Comparison of ENCODE assay signal across 13 mouse cellular contexts in genomic region chr5:111229671-111230070, GRCm38 (mm10).
DNase-seq lines count a peak whose midpoint lies in the region; ATAC-seq and TF ChIP-seq lines count a peak whose summit lies in the region.
"Had no signal": no experiment of that assay in that cellular context is flagged by ENCODE, and none has a peak within 500 bp of the region (broad histone marks: within the 10 kb centered on the region; RNA-seq: fewer than 3 reads in every experiment).

No protein-coding gene starts in this region.

- TF ChIP-seq CTCF in kidney, postnatal 0 days (IDR thresholded peaks at IDR 0.05; ENCODE audit: low read depth) = no peak
- no peak for TF ChIP-seq CTCF in Patski (IDR thresholded peaks at IDR 0.05)

- H3K4me1 ChIP-seq in heart, embryonic 11.5 days (ENCODE audit: control insufficient read depth, insufficient read depth, low read length) = peaks cover 52% of the 10 kb centered on the region
- peaks cover 32% of the 10 kb centered on the region for H3K4me1 ChIP-seq in kidney, postnatal 0 days (replicated peaks; ENCODE audit: insufficient read depth, low read length)
- H3K4me1 ChIP-seq in limb, embryonic 13.5 days = peaks cover 68% of the 10 kb centered on the region

- ATAC-seq in heart, embryonic 11.5 days (replicated peaks; ENCODE audit: insufficient number of reproducible peaks, low FRiP score, low TSS enrichment) = no peak
- ATAC-seq in kidney, postnatal 0 days (replicated peaks; ENCODE audit: low FRiP score, low read depth) = no peak
- ATAC-seq in Patski = peak; percentile 19
- no peak for ATAC-seq in limb, embryonic 13.5 days (ENCODE audit: low FRiP score, low read depth)

- peaks cover 5% of the 10 kb centered on the region; the same call in 1 of the 2 replicates for H3K27me3 ChIP-seq in heart, embryonic 11.5 days (ENCODE audit: control insufficient read depth, insufficient read depth, low read length)
- H3K27me3 ChIP-seq in kidney, postnatal 0 days (ENCODE audit: insufficient read depth, low read length) = no peaks in the 10 kb centered on the region
- H3K27me3 ChIP-seq in Patski = no peaks in the 10 kb centered on the region
- no peaks in the 10 kb centered on the region for H3K27me3 ChIP-seq in limb, embryonic 13.5 days
- H3K27me3 ChIP-seq: embryonic facial prominence, embryonic 15.5 days had no signal

- 0 out of 2 replicates have a peak overlapping the region, but pooled peaks have one; percentile 34 for H3K9ac ChIP-seq in heart, embryonic 11.5 days (ENCODE audit: low read depth, low read length)
- H3K9ac ChIP-seq in kidney, postnatal 0 days (ENCODE audit: low read depth, low read length) = no peak overlapping the region
- H3K9ac ChIP-seq in limb, embryonic 13.5 days = 0 out of 2 replicates have a peak overlapping the region, but pooled peaks have one; percentile 31
- H3K9ac ChIP-seq: embryonic facial prominence, embryonic 15.5 days had no signal

- H3K4me3 ChIP-seq in heart, embryonic 11.5 days (ENCODE audit: low read depth, low read length) = no peak overlapping the region
- H3K4me3 ChIP-seq in kidney, postnatal 0 days (replicated peaks; ENCODE audit: low read depth, low read length) = no peak overlapping the region
- H3K4me3 ChIP-seq in limb, embryonic 13.5 days = no peak overlapping the region
- H3K4me3 ChIP-seq: embryonic facial prominence, embryonic 15.5 days; left cerebral cortex, adult 2 months had no signal

- POLR2A ChIA-PET in Patski (lab: Charles Lee) = interaction anchor here (1.0 to 1.4 kb wide), 3 partner anchors 13 to 109 kb away, joined by 3 read pairs; no protein-coding TSS in a partner anchor

- no peak overlapping the region for H3K27ac ChIP-seq in heart, embryonic 11.5 days (ENCODE audit: low read depth, low read length)
- H3K27ac ChIP-seq in kidney, postnatal 0 days = peak overlapping the region; percentile 75; the same call in 1 of the 2 replicates
- no peak overlapping the region for H3K27ac ChIP-seq in limb, embryonic 13.5 days
- H3K27ac ChIP-seq: left cerebral cortex, adult 2 months had no signal

- intact Hi-C loops in heart, postnatal 36 days (cut with DNase I) = no loop called here
- intact Hi-C loops in left cerebral cortex, postnatal 14 days (cut with DNase I) = no loop called here

- DNase-seq in heart, postnatal 36 days = no peak
- DNase-seq in kidney, postnatal 0 days (ENCODE audit: low spot score) = no peak
- no peak for DNase-seq in kidney, adult 9 months
- no peak for DNase-seq in Patski (ENCODE audit: low read depth, low spot score)
- no peak for DNase-seq in left cerebral cortex, postnatal 14 days (ENCODE audit: low spot score in 2 of 2)
- DNase-seq in T-cell, adult 2 months (ENCODE audit: low spot score) = no peak
- DNase-seq: adrenal gland, adult 2 months; thymus, postnatal 14 days had no signal

- no peaks in the 10 kb centered on the region for H3K9me3 ChIP-seq in heart, embryonic 11.5 days (replicated peaks; ENCODE audit: control insufficient read depth, low read length)
- H3K9me3 ChIP-seq in kidney, postnatal 0 days (replicated peaks; ENCODE audit: low read length) = no peaks in the 10 kb centered on the region
- no peaks in the 10 kb centered on the region for H3K9me3 ChIP-seq in limb, embryonic 13.5 days
- H3K9me3 ChIP-seq: embryonic facial prominence, embryonic 15.5 days had no signal

- no peak overlapping the region for H3K4me2 ChIP-seq in heart, embryonic 11.5 days
- no peak overlapping the region for H3K4me2 ChIP-seq in kidney, postnatal 0 days (ENCODE audit: low read length)
- H3K4me2 ChIP-seq in limb, embryonic 13.5 days (replicated peaks) = no peak overlapping the region
- H3K4me2 ChIP-seq: embryonic facial prominence, embryonic 15.5 days; liver, embryonic 11.5 days had no signal

- 0 out of 2 replicates have a peak, but pooled peaks cover 3% of the 10 kb centered on the region for H3K36me3 ChIP-seq in heart, embryonic 11.5 days (ENCODE audit: control insufficient read depth, insufficient read depth, low read length)
- peaks cover 16% of the 10 kb centered on the region; the same call in 1 of the 2 replicates for H3K36me3 ChIP-seq in kidney, postnatal 0 days (ENCODE audit: insufficient read depth, low read length)
- H3K36me3 ChIP-seq in limb, embryonic 13.5 days = peaks cover 68% of the 10 kb centered on the region

- CTCF ChIA-PET in Patski (lab: Charles Lee) = interaction anchor here (1.2 to 3.1 kb wide), 5 partner anchors 11 to 27 kb away, joined by 3 to 15 read pairs (median 6); no protein-coding TSS in a partner anchor

- 47% methylated on average over 3 of the region's 3 CpGs for WGBS in heart, embryonic 11.5 days (ENCODE audit: insufficient replicate concordance)
- 48% methylated on average over 3 of the region's 3 CpGs for WGBS in kidney, postnatal 0 days
- WGBS in limb, embryonic 13.5 days = 54% methylated on average over 3 of the region's 3 CpGs

- in situ Hi-C loops in Patski (cut with MboI; ENCODE audit: low pct_unique_long_range_greater_than_20kb) = no loop called here
